Mouse (Mus musculus): Measurements from ENCODE around the gene Prr15l.

The Prr15l gene

DNA sequence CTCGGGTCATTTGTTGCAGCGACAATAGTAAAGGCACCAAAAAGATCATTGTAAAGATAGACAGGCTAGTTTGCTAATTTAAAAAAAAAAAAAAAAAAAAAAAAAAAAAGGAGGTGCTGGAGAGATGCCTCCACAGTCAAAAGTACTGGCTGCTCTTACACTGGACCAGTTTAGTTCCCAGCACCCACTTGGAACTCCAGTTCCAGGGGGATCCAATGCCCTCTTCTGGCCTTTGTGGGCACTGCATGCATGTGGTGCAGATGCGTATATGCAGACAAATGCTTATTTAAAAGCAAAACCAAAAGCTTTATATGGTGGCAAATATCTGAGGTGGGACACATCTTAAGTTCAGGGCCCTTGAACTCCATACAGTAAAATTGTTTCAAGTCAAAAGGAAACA lies 22.9 kb downstream of the Prr15l start:
- no peak for DNase-seq

DNA sequence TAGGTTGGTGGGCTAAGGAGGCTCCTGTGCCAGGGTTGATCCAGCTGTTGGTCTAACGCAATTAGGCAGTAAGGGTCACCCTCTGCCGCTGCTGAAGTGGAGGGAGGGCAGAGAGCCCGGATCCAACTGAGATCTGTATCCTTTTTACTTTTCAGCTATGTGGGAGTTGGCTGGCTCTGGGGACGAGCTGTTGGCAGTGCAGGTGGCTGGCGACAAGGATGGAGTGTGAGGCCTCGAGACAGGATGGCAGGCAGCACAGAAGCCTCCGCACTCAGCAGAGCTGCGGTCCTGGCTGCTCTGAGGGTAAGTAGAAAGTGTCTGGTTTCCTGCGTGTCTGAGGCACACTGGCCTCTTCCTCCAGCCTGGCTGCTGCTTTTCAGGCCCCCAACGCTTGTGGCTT lies 24.5 kb downstream of the Prr15l start:
- DNase-seq = no peak

GRCm38 (mm10) chr11:96952896-96953295 lies 25.0 kb downstream of the Prr15l start:
- DNase-seq = no peak

DNA sequence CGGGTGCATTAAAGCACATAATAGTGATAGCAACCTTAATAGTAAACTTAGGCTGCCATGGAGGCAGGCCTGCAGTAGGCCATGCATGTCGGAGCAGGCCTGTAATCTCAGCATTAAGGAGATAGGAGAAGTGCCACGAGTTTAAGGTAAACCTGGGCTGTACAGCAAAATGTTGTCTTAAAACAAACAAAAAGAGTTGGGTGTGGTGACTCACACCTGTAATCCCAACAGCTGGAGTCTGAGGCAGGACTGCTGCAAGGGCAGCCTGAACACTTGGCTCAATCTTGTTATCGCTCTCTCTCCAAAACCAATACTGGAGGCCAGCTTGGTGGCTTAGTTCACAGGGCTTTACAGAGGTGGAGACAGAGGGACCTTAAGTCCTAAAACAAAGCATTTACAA lies 27.2 kb downstream of the Prr15l start:
- DNase-seq = no peak

GRCm38 (mm10) chr11:96956009-96956724 lies 28.3 kb downstream of the Prr15l start:
- no peak for DNase-seq

- DNase-seq = no peak
These were observed 29.3 kb downstream of the Prr15l start for GRCm38 (mm10) chr11:96957061-96957805.

DNA sequence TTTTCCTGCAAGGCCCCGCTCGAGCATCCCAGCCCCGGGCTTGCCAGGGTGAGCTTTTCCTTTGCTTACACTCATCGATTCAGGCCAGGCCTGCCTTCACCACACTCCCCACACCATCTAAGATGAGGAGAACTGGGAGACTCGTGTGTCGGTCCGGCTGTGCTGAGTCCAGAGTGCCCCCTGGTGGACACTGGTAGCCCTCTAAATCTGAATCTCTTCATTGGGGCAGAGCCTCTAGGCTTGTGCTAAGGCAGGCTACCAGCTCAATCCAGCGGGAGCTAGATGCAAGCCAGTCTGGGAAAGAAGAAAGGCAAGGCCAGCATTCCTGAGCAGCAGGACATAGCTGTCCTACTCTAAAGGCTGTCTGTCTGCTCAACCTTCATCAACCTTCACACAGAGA lies 35.7 kb downstream of the Prr15l start:
- DNase-seq = peak; percentile 95

GRCm38 (mm10) chr11:96966172-96966571 lies 38.3 kb downstream of the Prr15l start:
- no peak for DNase-seq

DNA sequence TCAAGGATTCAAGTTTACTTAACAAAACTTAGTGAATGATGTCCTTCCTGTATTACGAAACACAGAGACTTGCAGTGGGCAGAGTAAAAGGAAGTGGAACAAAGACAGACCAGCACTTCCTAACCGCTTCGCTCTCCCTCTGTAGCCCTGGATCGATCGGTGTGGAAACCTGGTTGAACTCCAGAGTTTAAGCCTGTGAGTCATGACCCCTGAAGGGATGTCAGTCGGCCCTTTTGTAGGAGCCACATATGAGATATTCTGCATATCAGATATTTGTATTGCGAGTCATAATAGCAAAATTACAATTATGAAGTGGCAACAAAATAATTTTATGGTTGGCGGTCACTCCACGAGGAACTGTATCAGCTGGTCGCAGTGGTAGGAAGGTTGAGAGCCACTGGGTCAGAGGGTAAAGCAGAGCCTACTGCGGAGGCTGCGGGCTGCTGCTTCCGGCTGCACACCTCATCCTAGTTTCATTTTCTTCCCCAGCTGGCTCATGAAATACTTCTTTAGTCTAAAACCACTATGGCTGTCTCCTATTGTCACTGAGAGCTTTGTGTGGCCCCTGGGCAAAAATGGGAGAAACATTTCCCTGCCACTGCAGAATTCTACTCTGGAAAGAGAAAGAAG lies 39.1 kb downstream of the Prr15l start:
- DNase-seq = no peak

DNA sequence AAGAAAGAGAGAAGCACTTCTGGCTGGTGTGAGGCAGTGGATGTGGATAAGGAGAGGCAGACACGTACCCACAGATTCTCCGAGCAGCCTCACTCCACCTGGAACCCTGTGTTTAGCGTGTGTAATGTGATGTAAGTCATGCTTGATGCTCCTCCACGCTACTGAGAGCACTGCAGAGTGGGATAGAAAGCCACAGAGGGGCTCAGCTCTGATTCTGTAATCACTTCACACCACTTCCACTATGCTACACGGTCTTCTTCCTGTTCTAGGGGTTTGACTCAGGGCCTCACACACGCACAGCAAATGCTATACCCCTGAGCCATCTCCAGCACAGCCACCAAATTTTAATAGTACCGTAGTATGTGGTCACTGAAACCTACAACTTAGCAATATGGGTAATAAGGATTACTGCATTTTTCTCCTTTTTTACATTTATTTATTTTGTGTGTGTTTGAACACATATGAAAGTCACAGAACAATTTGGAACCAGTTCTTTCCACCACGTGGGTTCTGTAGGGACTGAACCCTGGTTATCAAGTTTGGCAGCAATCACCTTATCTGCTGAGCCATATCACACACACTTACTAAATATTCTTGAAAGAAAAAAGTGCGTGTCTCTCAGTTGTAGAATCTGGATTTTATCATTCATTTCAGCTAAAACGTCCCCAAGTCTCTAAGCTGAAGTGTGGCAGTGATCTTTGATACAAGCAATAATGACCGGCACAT lies 39.8 kb downstream of the Prr15l start:
- no peak for DNase-seq

GRCm38 (mm10) chr11:96968476-96968875 lies 40.6 kb downstream of the Prr15l start:
- no peak for DNase-seq

DNA sequence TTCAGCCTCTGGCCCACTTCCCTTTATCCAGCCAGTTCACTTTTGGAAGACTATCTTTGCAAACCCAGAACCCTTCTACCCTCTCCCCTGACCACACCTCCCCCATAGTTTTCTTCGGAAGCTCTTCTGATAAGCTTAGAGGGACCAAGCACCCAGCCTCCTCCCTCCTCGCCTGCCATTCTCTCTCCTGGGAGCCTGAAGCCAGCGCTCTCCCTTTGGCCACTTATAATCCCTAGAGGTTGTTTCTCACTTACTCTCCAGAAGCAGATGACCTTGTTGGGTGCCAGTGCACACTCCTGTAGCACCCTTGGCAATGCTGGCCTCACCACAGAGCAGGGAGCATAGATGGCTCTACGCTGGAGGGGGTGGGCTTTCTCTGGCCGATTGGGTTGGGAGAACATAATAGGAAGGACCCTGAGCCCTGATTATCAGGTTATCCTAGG lies 41.4 kb downstream of the Prr15l start:
- no peak for DNase-seq

GRCm38 (mm10) chr11:96969746-96970145 lies 41.8 kb downstream of the Prr15l start:
- DNase-seq = peak; percentile 84

- no peak for DNase-seq
These were observed 42.4 kb downstream of the Prr15l start for GRCm38 (mm10) chr11:96970341-96970740.

DNA sequence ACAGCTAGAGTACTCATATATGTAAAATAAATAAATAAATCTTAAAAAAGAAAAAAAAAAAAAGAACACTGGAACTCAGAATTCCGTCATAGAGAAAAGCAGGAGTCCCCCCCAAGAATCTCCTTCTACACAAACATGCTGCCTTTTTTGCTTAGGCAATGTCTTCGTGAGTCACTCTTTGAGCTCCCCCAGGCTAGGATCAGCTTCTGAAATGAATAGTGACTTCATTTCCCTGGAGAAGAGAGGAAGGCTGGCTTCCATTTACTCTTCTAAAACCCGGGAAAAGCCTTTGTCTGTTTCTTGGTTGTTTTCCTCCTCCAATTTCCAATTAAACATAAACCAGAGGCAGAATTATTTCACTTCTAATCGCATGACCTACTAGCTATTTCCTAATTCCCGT lies 45.0 kb downstream of the Prr15l start:
- no peak for DNase-seq

DNA sequence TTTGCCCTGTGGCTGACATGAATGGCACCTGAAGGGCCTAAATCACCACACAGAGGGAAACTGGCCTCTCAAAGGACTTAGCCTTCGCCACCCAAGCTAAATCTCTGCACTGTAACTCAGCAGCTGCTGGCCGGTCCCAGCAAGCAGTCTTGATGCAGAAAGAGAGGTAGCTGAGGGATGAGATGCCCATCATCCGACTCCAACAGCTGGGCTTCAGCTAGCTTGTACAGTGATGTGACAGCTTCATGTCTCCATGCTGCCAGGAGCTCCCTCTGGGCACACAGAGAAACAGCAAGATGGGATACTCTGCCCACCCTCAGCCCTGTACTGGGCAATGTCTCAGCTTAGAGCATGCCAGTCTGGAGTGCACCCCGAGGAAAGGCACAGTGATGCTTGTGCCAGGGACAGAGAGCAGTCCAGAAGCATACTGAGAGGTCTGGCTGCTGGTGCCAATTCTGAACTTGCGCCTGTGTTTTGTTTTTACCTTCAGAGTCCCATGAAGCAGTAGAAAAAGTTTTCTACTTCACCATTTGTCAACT lies 45.6 kb downstream of the Prr15l start:
- DNase-seq = no peak

DNA sequence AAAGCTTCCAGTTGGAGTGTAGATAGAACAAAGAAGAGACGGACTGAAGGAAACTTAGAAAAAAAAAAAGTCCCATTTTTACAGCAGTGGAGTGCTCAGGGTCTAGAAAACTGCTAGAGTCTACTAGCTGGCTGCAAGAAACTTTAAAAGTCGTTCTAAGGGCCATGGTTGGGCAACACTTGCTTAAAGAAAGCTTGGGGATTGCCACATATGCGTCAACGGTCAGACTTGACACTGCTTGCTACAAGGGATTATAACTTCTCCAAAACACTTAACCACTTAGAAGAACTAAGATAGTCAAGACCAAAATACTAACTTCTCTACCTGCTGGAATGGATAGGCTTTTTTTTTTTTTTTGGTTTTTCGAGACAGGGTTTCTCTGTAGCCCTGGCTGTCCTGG lies 46.9 kb downstream of the Prr15l start:
- DNase-seq = peak; percentile 49

GRCm38 (mm10) chr11:96975511-96976378 lies 47.8 kb downstream of the Prr15l start:
- no peak for DNase-seq

DNA sequence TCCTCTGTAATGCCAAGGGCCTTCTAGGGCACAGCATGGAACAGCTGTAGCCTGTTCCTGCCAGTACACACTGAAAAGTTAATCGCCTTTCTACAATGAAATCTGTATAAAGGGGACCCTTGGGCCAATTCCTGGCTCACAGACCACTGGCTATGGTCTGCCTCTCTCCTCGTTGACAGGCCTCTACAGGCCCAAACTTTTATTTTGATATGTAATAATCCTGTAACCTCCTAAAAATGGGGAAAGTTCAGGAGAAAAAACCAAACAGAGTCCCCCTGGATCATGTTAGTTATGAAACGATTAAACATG lies 48.4 kb downstream of the Prr15l start:
- DNase-seq = no peak

- peak; percentile 91 for DNase-seq
These were observed 49.1 kb downstream of the Prr15l start for GRCm38 (mm10) chr11:96976911-96977591.

GRCm38 (mm10) chr11:96977606-96978400 lies 49.9 kb downstream of the Prr15l start:
- DNase-seq = peak; percentile 99
